Mouse (Mus musculus) C2C12 (cell line): ENCODE data around the gene Aff1. TPM values are rescaled to one million over a fixed set of nuclear protein-coding genes. Genes with fewer than 3 reads are reported as not detected.

Experiments
- H3K27me3 ChIP-seq: one replicate; pipeline ENCODE4 v1.6.1; 2011; ENCODE audit not compliant: control insufficient read depth, insufficient read depth, insufficient read length
- H3K36me3 ChIP-seq: one replicate; pipeline ENCODE4 v1.6.1; 2011; ENCODE audit not compliant: control insufficient read depth, insufficient read depth
- H3K4me3 ChIP-seq: one replicate; pipeline ENCODE4 v1.5.1; 2011; ENCODE audit warnings: mild to moderate bottlenecking, control low read depth; ENCODE audit not compliant: poor library complexity, insufficient read depth, severe bottlenecking
- H3K79me2 ChIP-seq: one replicate; pipeline ENCODE4 v1.6.1; 2011; ENCODE audit not compliant: control insufficient read depth, insufficient read depth
- H3K79me3 ChIP-seq: one replicate; pipeline ENCODE4 v1.6.1; 2011; ENCODE audit warnings: low read depth, control low read depth
- H3ac ChIP-seq: one replicate; pipeline ENCODE3; 2011; ENCODE audit warnings: low read depth; ENCODE audit not compliant: control insufficient read depth, insufficient read length
- CEBPB ChIP-seq: IDR thresholded peaks from one replicate; pipeline ENCODE4 v1.6.1; 2011; ENCODE audit warnings: low read depth, mild to moderate bottlenecking, control low read depth, moderate library complexity
- CTCF ChIP-seq: IDR thresholded peaks from one replicate; pipeline ENCODE4 v1.5.1; 2011; ENCODE audit not compliant: control insufficient read depth, insufficient read depth, insufficient read length
- FOSL1 ChIP-seq: IDR thresholded peaks from one replicate; pipeline ENCODE4 v1.8.0; 2011; ENCODE audit warnings: mild to moderate bottlenecking, low read length; ENCODE audit not compliant: poor library complexity, insufficient read depth, severe bottlenecking
- MAX ChIP-seq: IDR thresholded peaks from one replicate; pipeline ENCODE4 v1.6.1; 2011; ENCODE audit warnings: mild to moderate bottlenecking, control low read depth
- MYOD1 ChIP-seq: IDR thresholded peaks from one replicate; pipeline ENCODE4 v1.6.1; 2011; ENCODE audit warnings: low read depth; ENCODE audit not compliant: control insufficient read depth, insufficient read length
- MYOG ChIP-seq: IDR thresholded peaks from one replicate; pipeline ENCODE4 v1.6.1; 2011; ENCODE audit not compliant: control insufficient read depth, insufficient read length; ENCODE audit errors: extremely low read depth
- USF1 ChIP-seq: IDR thresholded peaks from one replicate; pipeline ENCODE4 v1.6.1; 2011; ENCODE audit warnings: low read depth, mild to moderate bottlenecking, control low read depth, moderate library complexity
- polyA plus RNA-seq: library from polyadenylated mRNA; unstranded; fragments of >200 nt; fragmentation: generic; extraction: Trizol; gene quantifications from one replicate; pipeline ENCODE4 v1.2.1, GENCODE M21; 2012; ENCODE audit warnings: missing spikeins

The Aff1 gene
- polyA plus RNA-seq, 1 experiment, result 10.0 TPM

DNA sequence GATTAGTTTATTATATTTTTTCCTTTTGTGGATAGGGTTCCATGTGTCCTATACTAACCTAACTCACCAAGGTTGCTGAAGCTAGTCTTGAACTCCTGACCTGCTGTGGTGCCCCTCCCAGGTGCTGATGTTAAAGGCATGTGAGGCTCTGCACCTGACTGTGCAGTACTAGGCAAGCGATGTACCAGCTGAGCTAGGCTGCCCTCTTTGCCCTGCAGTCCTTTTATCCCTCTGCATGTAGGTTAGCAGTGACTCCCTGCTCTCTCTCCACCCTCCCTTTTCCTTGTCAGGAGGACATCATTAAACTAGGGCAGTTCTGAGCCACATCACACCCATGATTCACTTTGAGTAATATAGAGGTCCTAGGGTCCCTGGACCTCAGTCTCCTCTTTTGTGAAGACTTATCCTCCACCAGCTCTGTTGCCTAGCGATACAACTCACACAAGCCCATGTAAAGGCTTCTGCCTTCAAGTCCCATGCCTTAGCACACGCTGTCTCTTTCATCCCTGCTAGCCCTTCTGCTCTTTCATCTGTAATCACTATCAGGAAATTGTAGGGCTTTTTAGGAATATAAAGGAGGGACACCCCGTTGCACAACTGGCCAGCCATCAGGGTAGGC lies 35.7 kb downstream of the Aff1 start:
- Histone ChIP-seq H3K36me3 (no peaks in the 10 kb centered on the region), H3K27me3 (no peaks in the 10 kb centered on the region), H3K79me2 (no peaks in the 10 kb centered on the region), H3K4me3 (no peak overlapping the region), H3K79me3 (no peaks in the 10 kb centered on the region), H3ac (no peak overlapping the region)
- no peak for TF ChIP-seq USF1
- TF ChIP-seq MYOG, result no peak
- TF ChIP-seq CEBPB, result no peak
- no peak for TF ChIP-seq MAX
- TF ChIP-seq FOSL1, result no peak
- no peak for TF ChIP-seq MYOD1
- no peak for TF ChIP-seq CTCF

DNA sequence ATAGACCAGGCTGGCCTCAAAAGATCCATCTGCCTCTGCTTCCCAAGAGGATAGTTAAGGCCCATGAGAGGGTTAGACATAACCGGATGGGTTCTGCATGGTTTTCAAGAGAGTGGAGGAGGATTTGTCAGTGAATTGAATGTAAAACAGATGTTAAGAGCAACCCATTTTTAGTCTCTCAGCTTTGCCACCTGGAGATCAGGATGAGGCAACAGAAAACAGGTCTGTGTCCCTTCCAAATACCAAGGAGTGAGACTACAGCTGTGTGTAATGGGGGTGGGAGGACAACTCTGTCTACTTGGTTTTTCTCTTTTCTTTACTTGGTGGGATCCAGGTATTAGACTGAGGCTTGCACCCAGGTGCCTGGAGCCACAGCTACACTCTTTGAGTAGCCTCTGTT lies 37.1 kb downstream of the Aff1 start:
- Histone ChIP-seq H3K4me3 (no peak overlapping the region), H3K79me2 (no peaks in the 10 kb centered on the region), H3K36me3 (no peaks in the 10 kb centered on the region), H3K79me3 (no peaks in the 10 kb centered on the region), H3ac (no peak overlapping the region), H3K27me3 (no peaks in the 10 kb centered on the region)
- no peak for TF ChIP-seq MAX
- no peak for TF ChIP-seq USF1
- TF ChIP-seq MYOG, result no peak
- no peak for TF ChIP-seq CTCF
- TF ChIP-seq MYOD1, result no peak
- TF ChIP-seq FOSL1, result no peak
- no peak for TF ChIP-seq CEBPB

GRCm38 (mm10) chr5:103730142-103730541 lies 38.0 kb downstream of the Aff1 start:
- Histone ChIP-seq H3K4me3 (no peak overlapping the region), H3K27me3 (no peaks in the 10 kb centered on the region), H3K36me3 (no peaks in the 10 kb centered on the region), H3K79me2 (no peaks in the 10 kb centered on the region), H3ac (no peak overlapping the region), H3K79me3 (no peaks in the 10 kb centered on the region)
- TF ChIP-seq MYOG, result no peak
- TF ChIP-seq MYOD1, result no peak
- TF ChIP-seq MAX, result no peak
- TF ChIP-seq FOSL1, result no peak
- no peak for TF ChIP-seq USF1
- TF ChIP-seq CTCF, result no peak
- TF ChIP-seq CEBPB, result no peak

DNA sequence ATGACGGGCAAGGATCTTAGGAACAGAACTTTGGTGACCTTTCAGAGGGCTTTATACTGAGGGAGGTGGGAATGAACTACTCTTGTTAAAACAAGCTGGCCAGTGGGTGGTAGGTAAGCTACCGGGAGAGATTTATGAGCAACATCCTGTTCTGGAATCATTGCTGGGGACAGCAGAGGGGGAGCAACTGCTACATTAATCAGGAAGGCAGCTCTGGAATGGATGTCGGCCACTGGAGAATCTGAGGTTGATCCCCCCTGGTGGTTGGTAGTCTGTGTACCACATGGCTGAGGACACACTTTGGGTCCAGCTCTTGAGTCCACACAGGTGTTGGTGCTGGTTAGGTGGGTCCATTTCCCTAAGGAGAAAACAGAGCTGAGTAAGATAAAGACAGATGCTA lies 38.6 kb downstream of the Aff1 start:
- no peak overlapping the region for H3ac ChIP-seq
- TF ChIP-seq FOSL1, result no peak
- TF ChIP-seq MYOD1, result no peak
- TF ChIP-seq CTCF, result no peak
- no peak for TF ChIP-seq CEBPB
- TF ChIP-seq MAX, result no peak
- no peak for TF ChIP-seq USF1
- TF ChIP-seq MYOG, result no peak
- no peaks in the 10 kb centered on the region for H3K79me2 ChIP-seq
- no peak overlapping the region for H3K4me3 ChIP-seq
- H3K27me3 ChIP-seq, result no peaks in the 10 kb centered on the region
- H3K36me3 ChIP-seq, result no peaks in the 10 kb centered on the region
- no peaks in the 10 kb centered on the region for H3K79me3 ChIP-seq

GRCm38 (mm10) chr5:103732581-103732980 lies 40.4 kb downstream of the Aff1 start:
- Histone ChIP-seq H3K27me3 (no peaks in the 10 kb centered on the region), H3K79me3 (no peaks in the 10 kb centered on the region), H3ac (no peak overlapping the region), H3K4me3 (no peak overlapping the region), H3K36me3 (no peaks in the 10 kb centered on the region), H3K79me2 (no peaks in the 10 kb centered on the region)
- TF ChIP-seq CTCF (no peak), CEBPB (no peak), USF1 (no peak), FOSL1 (no peak), MYOD1 (no peak), MYOG (no peak), MAX (no peak)
